Mouse (Mus musculus): ENCODE results near the gene Slc16a11. TPM values are rescaled to one million over a fixed set of nuclear protein-coding genes. Genes with fewer than 3 reads are reported as not detected.

Slc16a11 gene
- polyA plus RNA-seq, 1 experiment from 2014 or later = 1.2 TPM

MicroRNAs within 50 kb of the gene (microRNA counts, 519-probe panel; counts per million panel counts)
- microRNA mmu-miR-195 (not detected), microRNA mmu-miR-497 (1,783 counts per million, percentile 11 among the panel's probes with 10 or more counts)

Small RNA genes lying within 50 kb of the gene (microRNA-seq; reads per million reads assigned to microRNA genes)
- 636 reads per million, percentile 74 among the genes with 10 or more reads in this experiment for gene Mir195a
- not detected for gene Mir497
- gene Mir497b = not detected

Other genes starting within 250 kb of the Slc16a11 start
- gene Cldn7, start 248.0 kb upstream of the Slc16a11 start, polyA plus RNA-seq (2014; fragmentation: Nextera tagmentation; extraction: Ambion mirVana) = 425 and 461 TPM in 2 replicates
- gene Ctdnep1, start 231.6 kb upstream of the Slc16a11 start, polyA plus RNA-seq (2014; fragmentation: Nextera tagmentation; extraction: Ambion mirVana) = 28.6 and 29.3 TPM in 2 replicates
- gene Elp5, start 230.2 kb upstream of the Slc16a11 start, polyA plus RNA-seq (2014; fragmentation: Nextera tagmentation; extraction: Ambion mirVana) = 104 and 119 TPM in 2 replicates
- 481 and 495 TPM in 2 replicates for gene Gabarap, start 221.6 kb upstream of the Slc16a11 start, polyA plus RNA-seq (2014; fragmentation: Nextera tagmentation; extraction: Ambion mirVana)
- 37.6 and 43.9 TPM in 2 replicates for gene Phf23, start 217.0 kb upstream of the Slc16a11 start, polyA plus RNA-seq (2014; fragmentation: Nextera tagmentation; extraction: Ambion mirVana)
- 32.0 and 32.6 TPM in 2 replicates for gene Dvl2, start 212.2 kb upstream of the Slc16a11 start, polyA plus RNA-seq (2014; fragmentation: Nextera tagmentation; extraction: Ambion mirVana)
- 72.8 and 73.8 TPM in 2 replicates for gene Acadvl, start 197.3 kb upstream of the Slc16a11 start, polyA plus RNA-seq (2014; fragmentation: Nextera tagmentation; extraction: Ambion mirVana)
- gene Dlg4, start 195.8 kb upstream of the Slc16a11 start, polyA plus RNA-seq (2014; fragmentation: Nextera tagmentation; extraction: Ambion mirVana) = 7.7 and 8.6 TPM in 2 replicates
- 0.26 TPM in 1 of 2 replicates, not detected in the other for gene Asgr1, start 158.7 kb upstream of the Slc16a11 start, polyA plus RNA-seq (2014; fragmentation: Nextera tagmentation; extraction: Ambion mirVana)
- gene Asgr2, start 120.1 kb upstream of the Slc16a11 start, polyA plus RNA-seq (2014; fragmentation: Nextera tagmentation; extraction: Ambion mirVana) = 0.46 TPM in 1 of 2 replicates, not detected in the other
- 0.38 and 0.86 TPM in 2 replicates for gene Mgl2, start 82.4 kb upstream of the Slc16a11 start, polyA plus RNA-seq (2014; fragmentation: Nextera tagmentation; extraction: Ambion mirVana)
- 0.97 and 1.2 TPM in 2 replicates for gene Clec10a, start 56.6 kb upstream of the Slc16a11 start, polyA plus RNA-seq (2014; fragmentation: Nextera tagmentation; extraction: Ambion mirVana)
- 13.6 and 14.1 TPM in 2 replicates for gene Slc16a13, start 8.3 kb downstream of the Slc16a11 start, polyA plus RNA-seq (2014; fragmentation: Nextera tagmentation; extraction: Ambion mirVana)
- gene Bcl6b, start 17.0 kb downstream of the Slc16a11 start, polyA plus RNA-seq (2014; fragmentation: Nextera tagmentation; extraction: Ambion mirVana) = 11.7 and 12.2 TPM in 2 replicates
- 159 and 164 TPM in 2 replicates for gene 0610010K14Rik, start 25.2 kb downstream of the Slc16a11 start, polyA plus RNA-seq (2014; fragmentation: Nextera tagmentation; extraction: Ambion mirVana)
- 9.0 and 9.5 TPM in 2 replicates for gene Gm21988, start 27.1 kb downstream of the Slc16a11 start, polyA plus RNA-seq (2014; fragmentation: Nextera tagmentation; extraction: Ambion mirVana)
- gene Rnasek, start 27.1 kb downstream of the Slc16a11 start, polyA plus RNA-seq (2014; fragmentation: Nextera tagmentation; extraction: Ambion mirVana) = 153 and 165 TPM in 2 replicates
- 2.3 and 2.4 TPM in 2 replicates for gene Alox12, start 42.6 kb downstream of the Slc16a11 start, polyA plus RNA-seq (2014; fragmentation: Nextera tagmentation; extraction: Ambion mirVana)
- 0.09 TPM in 1 of 2 replicates, not detected in the other for gene Alox12e, start 109.9 kb downstream of the Slc16a11 start, polyA plus RNA-seq (2014; fragmentation: Nextera tagmentation; extraction: Ambion mirVana)
- gene Alox15, start 139.3 kb downstream of the Slc16a11 start, polyA plus RNA-seq (2014; fragmentation: Nextera tagmentation; extraction: Ambion mirVana) = 0.34 and 0.82 TPM in 2 replicates
- gene Pelp1, start 197.3 kb downstream of the Slc16a11 start, polyA plus RNA-seq (2014; fragmentation: Nextera tagmentation; extraction: Ambion mirVana) = 34.3 and 41.2 TPM in 2 replicates
- 15.8 and 17.9 TPM in 2 replicates for gene Arrb2, start 219.9 kb downstream of the Slc16a11 start, polyA plus RNA-seq (2014; fragmentation: Nextera tagmentation; extraction: Ambion mirVana)
- gene Med11, start 239.2 kb downstream of the Slc16a11 start, polyA plus RNA-seq (2014; fragmentation: Nextera tagmentation; extraction: Ambion mirVana) = 50.7 and 51.6 TPM in 2 replicates
- gene Zmynd15, start 246.7 kb downstream of the Slc16a11 start, polyA plus RNA-seq (2014; fragmentation: Nextera tagmentation; extraction: Ambion mirVana) = 0.75 and 0.92 TPM in 2 replicates
- gene Cxcl16, start 247.2 kb downstream of the Slc16a11 start, polyA plus RNA-seq (2014; fragmentation: Nextera tagmentation; extraction: Ambion mirVana) = 8.0 and 10.0 TPM in 2 replicates